Mouse (Mus musculus): ENCODE measurements around the gene Riiad1. TPM values are rescaled to one million over a fixed set of nuclear protein-coding genes. Genes with fewer than 3 reads are reported as not detected.

Gene Riiad1
- total and polyA plus RNA-seq, 3 experiments = 0.64 TPM; not detected in 2

DNA sequence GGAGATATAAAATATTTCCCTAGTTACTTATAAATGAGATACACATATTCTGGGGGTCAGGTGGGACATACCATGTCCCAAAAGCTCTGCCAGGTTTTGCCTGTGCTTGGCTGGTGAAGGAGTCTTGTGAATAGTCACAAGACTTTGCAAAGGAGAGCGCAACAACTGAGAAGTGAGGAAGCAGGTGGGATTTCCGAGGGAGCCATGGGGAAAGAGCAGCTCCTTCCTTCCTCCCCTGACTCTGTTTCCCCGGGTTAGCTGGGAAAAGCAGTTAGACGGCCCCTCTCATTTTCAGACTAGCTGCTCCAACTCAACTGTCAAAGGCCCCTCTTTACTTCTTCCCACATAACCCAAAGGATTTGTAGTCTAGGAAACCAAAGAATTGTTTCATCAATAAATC, 17.0 kb upstream of the Riiad1 start:
- Histone ChIP-seq H3K27ac (ENCODE audit: control insufficient read depth, low read depth, low read length) (no peak overlapping the region), H3K9ac (ENCODE audit: control insufficient read depth, low read depth, low read length, poor library complexity, severe bottlenecking) (no peak overlapping the region), H3K36me3 (ENCODE audit: control insufficient read depth in 1 of 2, insufficient read depth in 2 of 2, low read length in 2 of 2) (peaks cover 0 to 18% of the 10 kb centered on the region in 2 experiments; a peak in 2 of 4 replicates), H3K27me3 (ENCODE audit: control insufficient read depth in 1 of 2, insufficient read depth in 2 of 2, low read length in 2 of 2) (no peaks in the 10 kb centered on the region), H3K4me1 (ENCODE audit: control insufficient read depth in 1 of 2, insufficient read depth in 2 of 2, low read length in 2 of 2) (no peaks in the 10 kb centered on the region), H3K79me2 (ENCODE audit: control insufficient read depth, insufficient read depth, low read length, poor library complexity) (no peaks in the 10 kb centered on the region), H3K9me3 (replicated peaks; ENCODE audit: insufficient read depth, low read length) (no peaks in the 10 kb centered on the region), H3K4me3 (ENCODE audit: control insufficient read depth in 1 of 2, insufficient read depth in 1 of 2, low read depth in 2 of 2, low read length in 2 of 2) (no peak overlapping the region)
- TF ChIP-seq SIN3A (IDR thresholded peaks at IDR 0.05; ENCODE audit: low read length) (no peak), GABPA (IDR thresholded peaks at IDR 0.05; ENCODE audit: low read depth, low read length) (no peak), MYC (IDR thresholded peaks at IDR 0.05; ENCODE audit: low read depth, low read length) (no peak), RCOR1 (IDR thresholded peaks at IDR 0.05; ENCODE audit: low read depth, low read length) (no peak), NELFE (IDR thresholded peaks at IDR 0.05; ENCODE audit: low read depth, low read length) (no peak), MEF2A (IDR thresholded peaks at IDR 0.05; ENCODE audit: extremely low read depth, insufficient replicate concordance, low read depth, low read length, poor library complexity, severe bottlenecking) (no peak), JUND (IDR thresholded peaks at IDR 0.05; ENCODE audit: low read depth, low read length) (no peak), ZC3H11A (IDR thresholded peaks at IDR 0.05; ENCODE audit: low read depth, low read length) (no peak), USF2 (IDR thresholded peaks at IDR 0.05; ENCODE audit: borderline replicate concordance in 1 of 2, insufficient read depth in 1 of 2, low read depth in 1 of 2, low read length in 2 of 2) (no peak), GATA1 (IDR thresholded peaks at IDR 0.05; ENCODE audit: low read depth, low read length) (no peak), EP300 (IDR thresholded peaks at IDR 0.05; ENCODE audit: low read depth in 1 of 2, low read length in 2 of 2) (no peak), MAX (IDR thresholded peaks at IDR 0.05; ENCODE audit: low read length) (no peak), ELF1 (IDR thresholded peaks at IDR 0.05; ENCODE audit: low read depth, low read length) (no peak), MAZ (IDR thresholded peaks at IDR 0.05; ENCODE audit: low read depth, low read length) (no peak), MAFK (IDR thresholded peaks at IDR 0.05; ENCODE audit: borderline replicate concordance, low read depth, low read length) (no peak), BHLHE40 (IDR thresholded peaks at IDR 0.05; ENCODE audit: borderline replicate concordance, low read depth, low read length) (no peak), MXI1 (IDR thresholded peaks at IDR 0.05; ENCODE audit: low read depth, low read length) (no peak), UBTF (IDR thresholded peaks at IDR 0.05; ENCODE audit: borderline replicate concordance, insufficient read depth, low read depth, low read length) (no peak), ZMIZ1 (IDR thresholded peaks at IDR 0.05; ENCODE audit: low read depth, low read length) (no peak)
- no peak for DNase-seq (ENCODE audit: low read depth, low spot score)

DNA sequence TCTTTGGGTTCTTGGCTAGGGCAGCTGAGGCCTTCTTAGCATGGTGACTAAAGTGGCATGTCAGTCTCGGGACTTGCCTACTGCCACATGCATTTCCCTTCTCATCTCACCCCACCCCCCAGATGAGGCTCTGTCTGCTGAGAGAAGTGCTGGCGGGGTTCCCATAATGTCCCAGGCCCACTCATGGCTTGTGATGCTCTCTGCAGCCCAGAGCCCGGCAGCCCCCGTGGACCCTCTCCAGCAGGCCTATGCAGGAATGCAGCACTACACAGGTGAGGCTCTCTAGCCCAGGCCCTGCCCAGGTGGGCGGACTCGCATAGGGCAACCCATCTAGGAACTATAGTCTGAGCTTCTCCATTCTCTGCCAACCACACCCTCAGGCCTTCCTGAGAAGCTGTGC, 7.4 kb upstream of the Riiad1 start:
- Histone ChIP-seq H3K4me3 (ENCODE audit: control insufficient read depth in 1 of 2, insufficient read depth in 1 of 2, low read depth in 2 of 2, low read length in 2 of 2) (no peak overlapping the region), H3K27ac (ENCODE audit: control insufficient read depth, low read depth, low read length) (no peak overlapping the region), H3K9ac (ENCODE audit: control insufficient read depth, low read depth, low read length, poor library complexity, severe bottlenecking) (no peak overlapping the region), H3K36me3 (ENCODE audit: control insufficient read depth in 1 of 2, insufficient read depth in 2 of 2, low read length in 2 of 2) (peaks cover 0 to 8% of the 10 kb centered on the region in 2 experiments; a peak in 2 of 4 replicates), H3K9me3 (replicated peaks; ENCODE audit: insufficient read depth, low read length) (no peaks in the 10 kb centered on the region), H3K27me3 (ENCODE audit: control insufficient read depth in 1 of 2, insufficient read depth in 2 of 2, low read length in 2 of 2) (no peaks in the 10 kb centered on the region), H3K79me2 (ENCODE audit: control insufficient read depth, insufficient read depth, low read length, poor library complexity) (no peaks in the 10 kb centered on the region), H3K4me1 (ENCODE audit: control insufficient read depth in 1 of 2, insufficient read depth in 2 of 2, low read length in 2 of 2) (peaks cover 0 to 19% of the 10 kb centered on the region in 2 experiments; a peak in 2 of 4 replicates)
- TF ChIP-seq CHD2 (IDR thresholded peaks at IDR 0.05; ENCODE audit: low read length) = no peak
- TF ChIP-seq TAL1 (IDR thresholded peaks at IDR 0.05; ENCODE audit: low read length) = no peak
- no peak for TF ChIP-seq ETS1 (IDR thresholded peaks at IDR 0.05; ENCODE audit: low read depth, low read length)
- TF ChIP-seq USF1 (IDR thresholded peaks at IDR 0.05; ENCODE audit: low read depth, low read length) = no peak
- TF ChIP-seq SMC3 (IDR thresholded peaks at IDR 0.05; ENCODE audit: low read depth, low read length) = no peak
- TF ChIP-seq TBP (IDR thresholded peaks at IDR 0.05; ENCODE audit: low read depth, low read length) = no peak
- no peak for TF ChIP-seq ZC3H11A (IDR thresholded peaks at IDR 0.05; ENCODE audit: low read depth, low read length)
- no peak for TF ChIP-seq RCOR1 (IDR thresholded peaks at IDR 0.05; ENCODE audit: low read depth, low read length)
- no peak for TF ChIP-seq E2F4 (IDR thresholded peaks at IDR 0.05; ENCODE audit: borderline replicate concordance, low read depth, low read length)
- TF ChIP-seq POLR2A (IDR thresholded peaks at IDR 0.05; ENCODE audit: control insufficient read depth in 1 of 2, insufficient read depth in 1 of 2, low read depth in 1 of 2, low read length in 2 of 2, poor library complexity in 1 of 2) = no peak
- no peak for TF ChIP-seq ZMIZ1 (IDR thresholded peaks at IDR 0.05; ENCODE audit: low read depth, low read length)
- no peak for TF ChIP-seq MAFK (IDR thresholded peaks at IDR 0.05; ENCODE audit: borderline replicate concordance, low read depth, low read length)
- TF ChIP-seq MXI1 (IDR thresholded peaks at IDR 0.05; ENCODE audit: low read depth, low read length) = no peak
- no peak for TF ChIP-seq MAX (IDR thresholded peaks at IDR 0.05; ENCODE audit: low read length)
- TF ChIP-seq SIN3A (IDR thresholded peaks at IDR 0.05; ENCODE audit: low read length) = no peak
- no peak for TF ChIP-seq ZNF384 (IDR thresholded peaks at IDR 0.05; ENCODE audit: low read depth, low read length)
- no peak for TF ChIP-seq POLR2AphosphoS2 (IDR thresholded peaks at IDR 0.05; ENCODE audit: low read length)
- no peak for TF ChIP-seq GABPA (IDR thresholded peaks at IDR 0.05; ENCODE audit: low read depth, low read length)
- TF ChIP-seq CTCF (IDR thresholded peaks at IDR 0.05 in 2 of 3, conservative IDR thresholded peaks at IDR 0.05 in 1 of 3; ENCODE audit: control insufficient read depth in 1 of 3, insufficient read depth in 1 of 3, low read depth in 2 of 3, low read length in 3 of 3, poor library complexity in 1 of 3, severe bottlenecking in 1 of 3) = no peak
- TF ChIP-seq JUND (IDR thresholded peaks at IDR 0.05; ENCODE audit: low read depth, low read length) = no peak
- no peak for DNase-seq (ENCODE audit: low read depth, low spot score)
